15 mouse cellular contexts compared by ENCODE assay signal in genomic region chr4:80916695-80917094, GRCm38 (mm10). TPM values are rescaled to one million over a fixed set of nuclear protein-coding genes. Genes with fewer than 3 reads are reported as not detected.
"Had no signal": no experiment of that assay in that cellular context is flagged by ENCODE, and none has a peak within 500 bp of the region (broad histone marks: within the 10 kb centered on the region; RNA-seq: fewer than 3 reads in every experiment).

No protein-coding gene starts in this region.

- H3K36me3 ChIP-seq: limb, embryonic 15.5 days; neural tube, embryonic 13.5 days had no signal

- H3K4me3 ChIP-seq: layer of hippocampus, adult 2 months; limb, embryonic 15.5 days; neural tube, embryonic 13.5 days had no signal

- H3K27me3 ChIP-seq: limb, embryonic 15.5 days; neural tube, embryonic 13.5 days had no signal

- H3K9me3 ChIP-seq: limb, embryonic 15.5 days; neural tube, embryonic 13.5 days had no signal

- H3K4me2 ChIP-seq: limb, embryonic 15.5 days; neural tube, embryonic 13.5 days had no signal

- H3K9ac ChIP-seq: limb, embryonic 15.5 days; liver, embryonic 14.5 days; neural tube, embryonic 13.5 days had no signal

- DNase-seq: kidney, adult 18-20 months; kidney, postnatal 10 days; kidney, postnatal 4 days; lung, adult 18-20 months; lung, postnatal 36 days; midbrain, embryonic 14.5 days; spleen, adult 18-20 months; thymus, adult 18-20 months; thymus, postnatal 14 days had no signal

- H3K27ac ChIP-seq: limb, embryonic 15.5 days; liver, embryonic 14.5 days; neural tube, embryonic 13.5 days had no signal

RNA-seq across cellular contexts. Expression of gene Lurap1l, which starts 6.2 kb away (rescaled TPM):
- total RNA-seq: megakaryocyte progenitor cell, adult 5-6 weeks; monocyte, adult 5-6 weeks had no signal
